Mouse (Mus musculus) CD4-positive helper T cell, adult 2 months (primary cell): Measurements from ENCODE around the gene Kcnh3.

Source experiments
- DNase-seq: peaks from one replicate; pipeline ENCODE4 v3.0.0-alpha.2; 2012; ENCODE audit warnings: low read depth, missing footprints, low spot score

Gene Kcnh3

GRCm38 (mm10) chr15:99224208-99224911 lies at the start of gene Kcnh3:
Gene Kcnh3 (plus strand): TSS chr15:99224861.
- peak; percentile 81 for DNase-seq

DNA sequence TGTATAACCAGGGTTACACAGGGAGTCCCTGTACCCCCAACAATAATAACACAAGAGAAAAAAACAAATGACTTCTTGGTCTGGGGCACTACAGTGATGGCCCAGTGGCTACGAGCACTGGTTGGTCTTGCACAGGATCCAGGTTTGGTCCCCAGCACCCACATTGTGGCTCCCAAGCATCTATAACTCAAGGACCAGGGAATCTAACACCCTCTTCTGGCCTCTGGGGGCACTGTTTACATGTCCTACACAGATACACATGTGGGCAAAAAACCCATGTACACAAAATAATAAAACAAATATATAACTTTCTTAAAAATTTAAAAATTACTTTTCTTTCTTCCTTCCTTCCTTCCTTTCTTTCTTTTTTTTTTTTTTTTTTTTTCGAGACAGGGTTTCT lies 45.0 kb upstream of the Kcnh3 start:
- no peak for DNase-seq

DNA sequence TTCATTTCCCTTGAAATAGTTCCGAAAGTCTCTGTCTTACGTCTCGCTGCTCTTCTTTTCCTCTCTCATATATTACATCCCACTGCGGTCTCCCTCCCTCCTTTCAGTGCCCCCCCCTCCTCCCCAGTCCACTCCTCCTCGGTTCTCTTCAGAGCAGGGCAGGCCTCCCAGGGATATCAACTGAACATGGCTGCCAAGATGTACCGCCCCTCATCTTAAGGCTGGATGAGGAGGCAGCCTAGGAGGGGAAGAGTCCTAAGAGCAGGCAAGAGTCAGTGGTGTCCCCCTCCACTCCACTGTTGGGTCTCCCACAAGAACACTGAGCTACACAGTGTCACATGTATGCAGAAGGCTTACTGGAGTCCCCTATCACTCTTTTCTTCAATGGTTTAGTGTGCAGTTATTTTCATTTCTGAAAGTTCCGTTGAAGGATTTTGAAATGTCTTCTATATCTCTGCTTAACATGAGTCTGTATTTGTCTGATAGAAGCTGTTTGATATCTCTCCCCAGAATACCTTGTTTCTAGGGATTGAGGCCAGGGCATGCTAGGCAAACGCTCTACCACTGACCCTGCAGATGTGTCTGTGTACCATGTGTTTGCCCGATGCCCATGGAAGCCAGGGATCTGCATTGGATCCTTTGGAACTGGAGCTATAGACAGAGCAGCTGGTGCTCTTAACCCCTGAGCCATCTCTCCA lies 40.3 kb upstream of the Kcnh3 start:
- DNase-seq, result no peak

GRCm38 (mm10) chr15:99194358-99194757 lies 30.3 kb upstream of the Kcnh3 start:
- no peak for DNase-seq

GRCm38 (mm10) chr15:99195043-99195442 lies 29.6 kb upstream of the Kcnh3 start:
- DNase-seq, result no peak

- peak; percentile 28 for DNase-seq
Observed at GRCm38 (mm10) chr15:99198761-99199160, 25.9 kb upstream of the Kcnh3 start.

DNA sequence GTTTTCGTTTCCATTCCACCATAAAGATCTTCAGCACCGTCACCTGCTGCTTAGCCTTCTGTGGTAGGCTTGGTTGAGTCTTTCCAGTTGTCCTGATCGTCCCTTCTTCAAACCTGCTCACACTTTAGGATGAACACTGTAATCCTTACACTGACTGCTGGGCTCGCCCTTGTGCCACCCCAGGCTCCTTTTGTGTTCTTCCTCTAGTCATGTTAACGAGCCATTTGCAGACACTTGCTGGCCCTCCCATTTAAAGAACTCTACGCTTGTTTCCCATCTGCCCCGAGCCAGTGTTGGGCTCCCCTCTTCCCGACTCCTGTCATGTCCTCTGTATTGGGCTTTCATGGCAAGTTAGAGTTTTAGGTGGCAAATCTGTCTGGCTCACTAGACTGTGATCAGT lies 18.7 kb upstream of the Kcnh3 start:
- DNase-seq, result no peak

DNA sequence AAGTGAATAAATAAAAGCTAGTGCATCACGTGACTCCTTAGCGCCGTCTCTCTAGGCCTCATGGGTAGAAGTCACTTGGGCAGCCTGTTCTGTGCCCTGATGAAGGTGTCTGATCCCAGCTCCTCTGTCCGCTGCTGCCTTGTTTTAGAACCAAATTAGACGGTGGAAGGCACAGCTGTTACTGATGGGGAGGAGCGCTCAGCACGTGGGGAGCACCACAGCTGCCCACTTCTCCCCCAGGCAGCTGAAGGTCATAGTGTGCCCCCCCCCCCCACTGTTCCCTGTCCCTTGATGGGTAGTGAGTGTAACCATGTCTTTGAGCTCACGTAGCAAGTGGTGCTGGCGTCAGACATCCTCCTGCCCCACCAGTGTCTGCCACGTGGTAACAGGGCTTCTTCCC lies 11.5 kb upstream of the Kcnh3 start:
- no peak for DNase-seq

DNA sequence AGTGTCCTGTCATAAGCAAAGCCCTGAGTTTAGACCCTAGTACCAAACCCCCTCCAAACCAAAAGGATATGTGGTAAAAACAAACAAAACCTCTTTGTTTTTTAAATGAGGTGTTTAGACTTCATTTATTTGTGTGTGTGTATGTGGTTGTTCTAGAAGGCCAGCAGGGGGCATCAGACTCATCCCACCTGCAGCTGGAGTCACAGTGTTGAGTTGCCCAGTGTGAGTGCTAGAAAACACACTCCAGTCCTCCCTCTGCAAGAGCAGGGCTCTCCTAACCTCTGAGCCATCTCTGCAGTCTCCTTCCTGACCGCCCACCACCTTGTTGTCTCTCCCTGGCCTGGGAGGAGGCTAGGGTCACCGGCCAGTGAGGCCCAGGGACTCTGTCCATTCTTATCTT lies 9.7 kb upstream of the Kcnh3 start:
- peak; percentile 62 for DNase-seq

- DNase-seq, result no peak
Observed at GRCm38 (mm10) chr15:99215741-99216463, 8.8 kb upstream of the Kcnh3 start.

GRCm38 (mm10) chr15:99217630-99218029 lies 7.0 kb upstream of the Kcnh3 start:
- no peak for DNase-seq

GRCm38 (mm10) chr15:99221315-99221952 lies 3.2 kb upstream of the Kcnh3 start:
- DNase-seq, result no peak

GRCm38 (mm10) chr15:99222794-99223584 lies 1.7 kb upstream of the Kcnh3 start:
- DNase-seq, result no peak

DNA sequence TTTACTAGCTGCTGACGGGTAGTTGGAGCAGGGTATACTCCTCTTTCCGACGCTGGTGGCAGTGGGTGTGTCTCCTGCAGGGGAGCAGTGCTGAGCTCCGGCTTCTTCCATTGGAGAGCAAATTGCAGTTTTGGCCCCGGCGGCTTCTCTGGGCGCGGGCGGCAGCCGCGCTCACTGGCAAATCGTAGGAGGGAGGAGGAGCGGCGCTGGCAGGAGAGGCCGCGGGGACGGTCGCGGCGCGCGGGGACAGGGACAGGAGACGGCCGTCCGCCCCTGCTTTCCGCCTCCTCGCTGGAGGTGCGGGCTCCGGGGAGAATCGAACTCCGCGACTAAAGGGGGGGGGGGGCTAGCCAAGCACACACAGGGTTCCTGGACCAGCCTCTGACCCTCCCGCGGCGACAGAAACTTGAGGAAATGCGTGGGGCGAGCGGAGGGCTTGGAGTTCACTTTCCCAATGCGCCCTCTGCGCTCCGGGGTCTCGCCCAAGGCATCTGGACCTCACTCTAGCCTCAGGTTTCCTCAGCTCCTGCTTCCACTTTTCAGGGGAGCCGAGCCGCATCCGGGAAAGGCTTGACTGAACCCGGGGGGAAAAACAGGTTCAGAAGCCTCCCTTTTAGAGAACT lies 965 bp upstream of the Kcnh3 start:
- peak; percentile 58 for DNase-seq

DNA sequence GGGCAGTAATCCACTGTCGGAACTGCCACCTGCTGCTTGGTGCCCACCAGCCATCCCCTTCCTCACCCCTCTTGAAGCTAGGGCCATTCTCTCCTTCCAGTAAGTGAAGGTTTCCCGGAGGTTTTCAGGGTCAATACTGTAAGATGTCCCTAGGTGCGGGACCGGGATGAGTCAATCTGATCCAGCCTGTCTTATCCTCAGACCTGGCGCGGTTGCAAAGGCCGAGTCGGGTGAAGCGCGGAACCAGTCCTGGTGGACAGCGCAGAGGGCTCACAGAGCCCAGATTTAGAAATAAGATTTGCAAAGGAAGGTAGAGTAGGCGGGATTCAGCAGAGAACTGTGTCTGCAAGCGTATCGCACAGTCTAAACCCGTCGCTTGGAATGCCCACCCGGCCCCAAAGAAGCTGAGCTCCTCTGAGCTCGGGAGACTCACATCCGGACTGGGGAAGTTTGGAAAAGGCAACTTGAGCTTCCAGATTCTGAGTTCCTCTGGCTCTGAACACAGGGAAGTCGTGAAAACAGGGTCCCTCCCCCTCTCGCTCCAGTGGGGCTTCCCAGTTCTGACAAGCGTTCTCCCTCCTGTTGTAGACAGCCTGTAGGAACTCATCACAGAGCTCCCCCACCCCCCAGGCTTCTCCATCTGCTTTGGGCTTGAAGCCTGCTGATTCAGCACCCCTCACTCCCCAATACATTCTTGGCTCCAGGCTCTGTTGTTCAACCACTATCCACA lies 585 bp downstream of the Kcnh3 start:
- no peak for DNase-seq

GRCm38 (mm10) chr15:99226090-99226489 lies 1.4 kb downstream of the Kcnh3 start:
- no peak for DNase-seq

DNA sequence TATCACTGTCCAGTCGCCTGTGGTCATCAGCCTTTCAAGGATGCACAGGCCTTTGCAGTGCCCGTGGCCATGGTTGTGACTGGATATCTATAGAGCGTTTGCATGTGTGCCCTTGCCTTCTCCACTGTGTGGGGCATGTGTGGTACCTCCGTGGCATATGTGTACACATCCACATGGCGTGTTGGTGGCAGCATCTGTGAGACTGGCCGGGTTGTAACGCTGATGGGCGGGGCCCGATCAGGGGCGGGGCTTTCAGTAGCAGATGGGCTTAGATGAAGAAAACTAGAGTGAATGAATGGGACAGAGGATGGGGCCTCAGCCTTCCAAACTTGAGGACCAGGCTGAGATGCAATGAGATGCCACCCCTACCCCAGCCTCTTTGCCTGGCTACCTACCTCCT lies 7.3 kb downstream of the Kcnh3 start:
- no peak for DNase-seq

- DNase-seq, result peak; percentile 49
Observed at GRCm38 (mm10) chr15:99233719-99234118, 9.1 kb downstream of the Kcnh3 start.

DNA sequence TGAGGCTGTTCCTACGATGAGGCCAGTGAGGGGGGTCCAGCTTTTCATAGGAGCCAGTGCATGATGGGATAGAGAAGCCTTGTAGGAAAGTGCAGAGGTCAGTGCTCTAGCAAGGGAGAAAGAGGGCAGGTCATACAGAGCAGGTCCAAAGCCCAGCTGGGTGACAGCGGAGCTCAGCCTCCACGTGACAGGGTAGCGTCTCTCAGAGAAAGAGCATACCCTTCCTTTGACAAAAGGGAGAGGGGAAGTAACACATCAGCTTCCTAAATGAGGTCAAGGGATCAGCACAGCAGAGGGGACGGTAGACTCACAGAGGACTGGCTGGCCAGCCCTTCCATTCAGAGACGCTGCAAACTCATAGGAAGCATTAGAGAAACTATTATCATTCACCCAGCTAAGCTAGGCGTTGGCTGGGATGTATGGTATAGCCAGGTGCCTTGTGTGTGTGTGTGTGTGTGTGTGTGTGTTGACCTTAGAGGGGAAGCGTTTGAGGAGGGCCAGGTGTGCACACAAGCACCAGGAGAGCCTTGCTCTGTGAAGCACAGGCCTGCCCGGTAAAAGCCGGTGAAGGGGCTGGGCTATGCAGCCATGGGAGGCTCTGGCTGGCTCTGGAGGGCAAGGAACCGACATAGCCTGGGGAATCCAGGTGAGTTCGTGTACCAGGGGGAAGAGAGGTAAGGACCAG lies 9.8 kb downstream of the Kcnh3 start:
- DNase-seq, result no peak

DNA sequence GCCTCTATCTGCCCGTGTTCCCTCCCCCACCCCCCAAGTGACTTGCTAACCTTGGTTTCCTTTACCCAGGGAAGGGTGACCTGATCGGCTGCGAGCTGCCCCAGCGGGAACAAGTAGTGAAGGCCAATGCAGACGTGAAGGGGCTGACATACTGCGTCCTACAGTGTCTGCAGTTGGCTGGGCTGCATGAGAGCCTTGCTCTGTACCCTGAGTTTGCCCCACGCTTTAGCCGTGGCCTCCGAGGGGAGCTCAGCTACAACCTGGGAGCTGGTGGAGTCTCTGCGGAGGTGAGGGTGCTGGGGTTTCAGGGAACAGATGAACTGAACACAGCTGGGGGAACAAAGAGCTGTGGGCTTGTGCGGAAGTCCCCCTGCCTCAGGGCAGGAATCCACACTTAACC lies 13.3 kb downstream of the Kcnh3 start:
- DNase-seq, result no peak
